Mouse (Mus musculus) lung, postnatal 0 days (tissue): ENCODE measurements around the gene Grin2b.

ENCODE experiments used
- CTCF ChIP-seq: IDR thresholded peaks from 2 replicates; pipeline ENCODE4 v1.5.1; 2016; ENCODE audit warnings: antibody characterized with exemption, mild to moderate bottlenecking
- EP300 ChIP-seq: IDR thresholded peaks from 2 replicates; pipeline ENCODE4 v1.6.1; 2016; ENCODE audit warnings: antibody characterized with exemption, mild to moderate bottlenecking, control low read depth

- TF ChIP-seq CTCF, result no peak
- no peak for TF ChIP-seq EP300
Observed at GRCm38 (mm10) chr6:136105221-136105620, 68.1 kb downstream of the Grin2b start.
